Mouse (Mus musculus): ENCODE data around the gene Dapk1. TPM values are rescaled to one million over a fixed set of nuclear protein-coding genes. Genes with fewer than 3 reads are reported as not detected.

The Dapk1 gene
- polyA plus RNA-seq, 1 experiment from 2014 or later, result 42.0 TPM

DNA sequence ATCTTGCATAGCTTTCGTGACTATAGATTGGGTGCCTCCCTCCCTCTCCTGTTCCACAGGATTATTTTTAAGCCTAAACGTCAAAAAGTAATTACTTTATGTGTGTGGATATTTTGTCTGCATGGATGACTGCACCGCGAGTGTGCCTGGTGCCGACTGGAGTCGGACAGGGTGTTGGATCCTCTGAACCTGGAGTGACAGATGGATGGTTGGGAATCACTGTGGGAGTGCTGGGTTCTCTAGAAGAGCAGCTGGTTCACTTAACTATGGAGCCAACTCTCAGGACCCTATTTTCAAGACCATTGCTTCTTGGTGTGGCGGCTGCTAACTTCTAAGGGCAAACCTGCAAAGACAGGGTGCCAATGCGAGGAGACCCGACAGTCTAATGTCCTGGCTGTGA is 133.6 kb downstream of the Dapk1 start:
- Histone ChIP-seq H3K9me3 (replicated peaks) (no peaks in the 10 kb centered on the region), H3K9ac (no peak overlapping the region), H3K4me1 (peaks cover 10% of the 10 kb centered on the region), H3K27ac (no peak overlapping the region), H3K36me3 (peaks cover 47% of the 10 kb centered on the region), H3K27me3 (no peaks in the 10 kb centered on the region), H3K4me3 (no peak overlapping the region), H3K4me2 (replicated peaks) (no peak overlapping the region)
- WGBS, result 90% methylated on average over 9 of the region's 9 CpGs
- ATAC-seq (ENCODE audit: low FRiP score), result no peak

DNA sequence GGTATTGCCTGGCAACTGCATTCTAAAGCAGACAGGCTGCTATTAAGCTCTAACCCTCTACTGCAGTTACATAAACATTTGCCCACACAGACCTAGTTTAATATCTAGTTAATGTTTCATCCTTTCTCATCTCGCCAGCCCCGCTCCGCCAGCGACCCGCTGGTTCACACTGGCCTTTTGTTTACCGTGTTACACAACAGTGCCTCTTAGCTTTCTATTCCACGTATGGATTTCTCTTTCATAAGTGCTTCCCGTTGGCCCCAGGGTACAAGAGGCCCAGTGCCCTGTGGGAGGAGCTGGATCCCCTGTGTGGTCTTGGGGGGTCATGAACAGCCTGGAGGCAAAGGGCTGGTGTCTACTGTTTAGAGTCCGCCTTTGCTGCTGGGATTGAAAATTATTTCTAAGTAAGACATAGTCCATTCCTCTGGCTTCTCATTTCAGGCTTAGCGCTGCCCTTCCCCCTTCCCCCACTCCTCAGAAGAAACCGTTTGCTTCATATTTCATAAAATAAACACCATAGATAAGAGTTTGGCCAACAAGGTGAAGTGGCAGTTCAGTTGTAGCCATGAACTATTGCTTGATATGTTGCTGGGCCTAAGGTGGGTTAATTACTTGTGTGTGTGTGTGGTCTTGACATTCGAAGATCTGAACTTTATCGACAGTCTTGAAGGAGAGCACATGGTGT is 134.8 kb downstream of the Dapk1 start:
- WGBS, result 66% methylated on average over 13 of the region's 13 CpGs
- H3K27ac ChIP-seq, result no peak overlapping the region

DNA sequence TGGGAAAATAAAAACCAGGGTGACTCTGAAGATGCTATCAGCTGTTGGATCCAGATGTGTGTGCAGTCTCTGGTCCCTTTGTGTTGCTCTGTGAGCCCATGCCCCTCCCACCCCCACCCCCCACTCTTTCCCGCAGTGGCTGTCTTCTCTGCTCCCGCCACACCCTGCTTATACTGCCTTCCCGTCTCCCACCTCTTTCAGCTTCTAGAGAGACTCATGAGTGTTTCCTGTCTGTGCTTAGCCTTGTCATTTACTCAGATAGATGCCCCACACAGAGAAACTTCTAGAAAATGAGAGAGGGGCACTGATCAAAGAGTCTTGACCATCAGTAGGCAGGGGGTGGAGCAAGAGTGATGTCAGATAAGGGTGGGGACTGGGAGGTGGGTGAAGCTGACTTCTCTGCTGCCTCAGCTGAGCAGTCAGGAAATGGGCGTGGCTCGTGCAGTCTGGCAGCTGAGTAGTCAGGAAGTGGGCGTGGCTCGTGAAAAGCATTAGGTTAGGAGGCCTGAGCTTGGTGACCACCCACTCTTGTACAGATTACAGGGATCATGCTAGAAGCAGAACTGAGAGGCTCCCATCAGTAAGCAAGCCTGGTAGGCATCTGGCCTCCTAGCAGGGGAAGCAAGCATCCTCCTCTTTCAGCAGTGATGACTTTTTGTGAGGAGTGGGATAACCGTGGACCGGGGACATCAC is 136.0 kb downstream of the Dapk1 start:
- H3K27me3 ChIP-seq, result no peaks in the 10 kb centered on the region
- H3K4me2 ChIP-seq (replicated peaks), result peak overlapping the region; percentile 31
- H3K9me3 ChIP-seq (replicated peaks), result no peaks in the 10 kb centered on the region
- peak; percentile 64 for ATAC-seq (ENCODE audit: low FRiP score)
- H3K4me1 ChIP-seq, result peaks cover 10% of the 10 kb centered on the region
- H3K4me3 ChIP-seq, result no peak overlapping the region
- peaks cover 46% of the 10 kb centered on the region for H3K36me3 ChIP-seq
- WGBS, result 19% methylated on average over 9 of the region's 9 CpGs
- H3K27ac ChIP-seq, result no peak overlapping the region
- H3K9ac ChIP-seq, result no peak overlapping the region

More for the DNA sequence above, 134.8 kb downstream of the Dapk1 start:
- Histone ChIP-seq H3K27me3 (no peaks in the 10 kb centered on the region), H3K4me1 (peaks cover 10% of the 10 kb centered on the region), H3K9me3 (replicated peaks) (no peaks in the 10 kb centered on the region), H3K9ac (no peak overlapping the region), H3K4me3 (no peak overlapping the region), H3K36me3 (peaks cover 43% of the 10 kb centered on the region), H3K4me2 (replicated peaks) (no peak overlapping the region)
- no peak for ATAC-seq (ENCODE audit: low FRiP score)

DNA sequence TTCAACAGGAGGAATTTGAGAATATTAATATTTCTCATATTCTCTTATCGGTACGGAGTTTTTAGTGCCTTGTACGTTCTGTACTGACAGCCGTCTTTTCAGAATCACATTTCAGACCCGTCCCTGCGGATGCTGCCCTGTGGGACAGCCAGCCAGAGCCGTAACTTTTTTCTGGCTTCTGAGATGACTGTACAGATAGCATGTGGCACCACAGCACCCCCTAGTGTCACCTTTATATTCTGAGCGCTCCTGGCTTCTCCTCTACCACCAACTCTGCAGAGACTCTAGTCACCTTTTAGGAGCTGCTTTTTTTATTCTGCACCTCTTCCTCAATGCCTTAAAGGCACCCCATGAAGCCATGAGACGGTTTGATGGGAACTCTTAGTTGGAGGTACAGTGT is 136.7 kb downstream of the Dapk1 start:
- no peaks in the 10 kb centered on the region for H3K9me3 ChIP-seq (replicated peaks)
- no peak overlapping the region for H3K27ac ChIP-seq
- H3K27me3 ChIP-seq, result no peaks in the 10 kb centered on the region
- H3K4me3 ChIP-seq, result no peak overlapping the region
- H3K36me3 ChIP-seq, result peaks cover 45% of the 10 kb centered on the region
- WGBS, result 18% methylated on average over 9 of the region's 9 CpGs
- H3K4me2 ChIP-seq (replicated peaks), result peak overlapping the region; percentile 31
- peaks cover 10% of the 10 kb centered on the region for H3K4me1 ChIP-seq
- ATAC-seq (ENCODE audit: low FRiP score), result peak; percentile 42
- H3K9ac ChIP-seq, result no peak overlapping the region

- Histone ChIP-seq H3K36me3 (peaks cover 29% of the 10 kb centered on the region), H3K4me1 (peaks cover 10% of the 10 kb centered on the region)
- WGBS, result 83% methylated on average over 6 of the region's 6 CpGs
These were observed 138.5 kb downstream of the Dapk1 start for GRCm38 (mm10) chr13:60740248-60740647.

GRCm38 (mm10) chr13:60742611-60743010 is 140.9 kb downstream of the Dapk1 start:
- Histone ChIP-seq H3K4me2 (replicated peaks) (no peak overlapping the region), H3K9ac (no peak overlapping the region), H3K27ac (no peak overlapping the region), H3K9me3 (replicated peaks) (no peaks in the 10 kb centered on the region), H3K4me1 (peaks cover 8% of the 10 kb centered on the region), H3K4me3 (no peak overlapping the region), H3K27me3 (no peaks in the 10 kb centered on the region), H3K36me3 (peaks cover 24% of the 10 kb centered on the region)
- WGBS, result 91% methylated on average over 3 of the region's 3 CpGs
- ATAC-seq (ENCODE audit: low FRiP score), result no peak

More at GRCm38 (mm10) chr13:60740248-60740647, 138.5 kb downstream of the Dapk1 start:
- Histone ChIP-seq H3K27me3 (no peaks in the 10 kb centered on the region), H3K4me3 (no peak overlapping the region), H3K9ac (no peak overlapping the region), H3K27ac (no peak overlapping the region), H3K4me2 (replicated peaks) (no peak overlapping the region), H3K9me3 (replicated peaks) (no peaks in the 10 kb centered on the region)
- ATAC-seq (ENCODE audit: low FRiP score), result no peak

GRCm38 (mm10) chr13:60743381-60744077 is 141.8 kb downstream of the Dapk1 start:
- peaks cover 34% of the 10 kb centered on the region for H3K36me3 ChIP-seq
- WGBS, result 80% methylated on average over 13 of the region's 13 CpGs
- no peak overlapping the region for H3K4me2 ChIP-seq (replicated peaks)
- H3K9ac ChIP-seq, result no peak overlapping the region
- H3K4me1 ChIP-seq, result no peaks in the 10 kb centered on the region
- peak; percentile 14 for ATAC-seq (ENCODE audit: low FRiP score)
- no peak overlapping the region; the same call in 1 of the 2 replicates for H3K27ac ChIP-seq
- H3K9me3 ChIP-seq (replicated peaks), result no peaks in the 10 kb centered on the region
- H3K27me3 ChIP-seq, result no peaks in the 10 kb centered on the region
- H3K4me3 ChIP-seq, result no peak overlapping the region

- no peaks in the 10 kb centered on the region for H3K9me3 ChIP-seq (replicated peaks)
- ATAC-seq (ENCODE audit: low FRiP score), result peak; percentile 62
- H3K27me3 ChIP-seq, result no peaks in the 10 kb centered on the region
- peaks cover 39% of the 10 kb centered on the region for H3K36me3 ChIP-seq
- no peak overlapping the region for H3K27ac ChIP-seq
- H3K4me3 ChIP-seq, result no peak overlapping the region
- 37% methylated on average over 7 of the region's 7 CpGs for WGBS
- no peaks in the 10 kb centered on the region for H3K4me1 ChIP-seq
- H3K9ac ChIP-seq, result no peak overlapping the region
- H3K4me2 ChIP-seq (replicated peaks), result no peak overlapping the region
These were observed 142.3 kb downstream of the Dapk1 start for GRCm38 (mm10) chr13:60744078-60744460.

DNA sequence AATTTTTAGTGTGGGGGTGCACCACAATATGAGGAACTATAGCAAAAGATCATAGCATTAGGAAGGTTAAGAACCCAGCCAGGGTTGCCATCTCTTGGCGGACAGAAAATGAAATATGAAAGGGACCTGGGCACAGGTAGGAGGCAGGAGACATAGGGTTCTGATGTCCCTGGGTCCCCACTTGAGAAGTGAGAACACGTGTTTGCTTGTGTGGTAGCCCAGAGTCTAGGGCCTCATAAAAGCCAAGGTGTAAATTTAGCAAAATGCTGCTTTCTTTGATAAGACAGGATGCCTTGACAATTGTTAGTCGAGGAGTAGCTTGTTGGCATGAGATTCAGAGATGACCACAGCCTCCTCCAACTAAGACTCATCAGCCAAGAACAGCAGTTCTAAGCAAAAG is 143.0 kb downstream of the Dapk1 start:
- Histone ChIP-seq H3K36me3 (peaks cover 43% of the 10 kb centered on the region), H3K4me2 (replicated peaks) (no peak overlapping the region), H3K4me3 (no peak overlapping the region), H3K4me1 (no peaks in the 10 kb centered on the region), H3K27me3 (no peaks in the 10 kb centered on the region), H3K9ac (no peak overlapping the region), H3K9me3 (replicated peaks) (no peaks in the 10 kb centered on the region), H3K27ac (no peak overlapping the region)
- 89% methylated on average over 3 of the region's 3 CpGs for WGBS
- no peak for ATAC-seq (ENCODE audit: low FRiP score)

DNA sequence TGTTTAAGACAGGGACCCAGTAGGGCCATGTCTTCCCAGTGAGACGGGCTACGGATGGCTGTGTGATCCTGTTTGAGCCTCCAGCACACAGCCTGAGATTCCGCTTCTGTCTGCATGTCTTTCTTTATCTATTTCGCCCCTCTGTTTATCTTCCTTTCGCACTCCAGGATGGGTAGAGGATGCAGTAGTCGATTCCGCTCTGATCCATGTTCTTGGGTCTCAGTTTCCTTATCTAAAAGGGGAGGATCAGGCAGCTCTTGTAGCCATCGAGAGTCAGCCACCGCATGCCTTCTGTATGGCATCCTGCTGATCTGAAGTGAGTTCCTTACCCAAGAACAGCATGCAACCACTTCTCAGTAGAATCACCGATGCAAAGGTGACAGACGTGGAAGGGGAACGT is 143.6 kb downstream of the Dapk1 start:
- H3K9ac ChIP-seq, result no peak overlapping the region
- H3K27me3 ChIP-seq, result no peaks in the 10 kb centered on the region
- 88% methylated on average over 12 of the region's 12 CpGs for WGBS
- peaks cover 43% of the 10 kb centered on the region for H3K36me3 ChIP-seq
- H3K4me2 ChIP-seq (replicated peaks), result no peak overlapping the region
- H3K9me3 ChIP-seq (replicated peaks), result no peaks in the 10 kb centered on the region
- no peak overlapping the region for H3K4me3 ChIP-seq
- H3K27ac ChIP-seq, result no peak overlapping the region
- ATAC-seq (ENCODE audit: low FRiP score), result no peak
- H3K4me1 ChIP-seq, result no peaks in the 10 kb centered on the region

DNA sequence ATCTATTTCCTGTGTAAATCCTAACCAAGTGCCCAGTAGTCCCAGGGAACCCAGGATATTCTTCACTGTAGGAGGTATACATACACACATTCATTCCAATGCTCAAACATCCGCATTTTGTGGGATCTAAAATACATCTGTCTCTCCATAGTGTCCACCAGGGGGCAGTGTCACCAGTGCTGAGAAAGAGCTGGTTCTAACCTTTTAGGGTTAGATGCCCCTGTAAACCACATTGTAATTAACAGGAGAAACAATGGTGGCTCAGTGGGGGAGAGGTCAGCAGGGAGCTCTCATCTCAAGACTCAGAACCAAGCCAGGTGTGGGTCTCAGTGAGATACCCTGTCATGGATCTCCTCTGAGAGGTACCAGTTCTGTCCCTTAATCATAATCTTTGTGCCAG is 144.5 kb downstream of the Dapk1 start:
- no peaks in the 10 kb centered on the region for H3K9me3 ChIP-seq (replicated peaks)
- H3K4me1 ChIP-seq, result no peaks in the 10 kb centered on the region
- 47% methylated on average over 1 of the region's 1 CpGs for WGBS
- H3K36me3 ChIP-seq, result peaks cover 49% of the 10 kb centered on the region
- ATAC-seq (ENCODE audit: low FRiP score), result no peak
- H3K27me3 ChIP-seq, result no peaks in the 10 kb centered on the region
- H3K9ac ChIP-seq, result no peak overlapping the region
- no peak overlapping the region for H3K27ac ChIP-seq
- no peak overlapping the region for H3K4me3 ChIP-seq
- no peak overlapping the region for H3K4me2 ChIP-seq (replicated peaks)

DNA sequence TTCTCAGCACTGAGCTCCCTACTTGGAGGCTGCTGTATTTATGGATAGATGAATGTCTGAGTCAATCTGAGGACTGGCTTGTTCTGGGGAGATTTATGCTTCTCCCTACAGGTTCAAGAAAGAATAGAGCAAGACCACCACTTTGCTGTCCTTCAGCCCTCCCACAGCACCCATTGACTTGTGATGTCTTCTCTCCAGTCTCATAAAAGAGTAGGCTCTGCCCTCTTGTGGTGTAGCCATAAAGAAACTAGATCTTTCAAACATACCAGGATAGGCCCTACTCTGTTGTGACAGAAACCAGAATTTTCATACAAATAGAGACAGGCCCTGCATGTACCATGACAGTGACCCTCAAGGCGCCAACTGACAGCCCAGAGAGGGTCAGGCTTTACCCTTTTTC is 145.5 kb downstream of the Dapk1 start:
- peaks cover 49% of the 10 kb centered on the region for H3K36me3 ChIP-seq
- no peaks in the 10 kb centered on the region for H3K4me1 ChIP-seq
- H3K9ac ChIP-seq, result no peak overlapping the region
- H3K27ac ChIP-seq, result no peak overlapping the region
- H3K4me3 ChIP-seq, result no peak overlapping the region
- ATAC-seq (ENCODE audit: low FRiP score), result no peak
- no peaks in the 10 kb centered on the region for H3K27me3 ChIP-seq
- no peak overlapping the region for H3K4me2 ChIP-seq (replicated peaks)
- WGBS, result 94% methylated on average over 1 of the region's 1 CpGs
- no peaks in the 10 kb centered on the region for H3K9me3 ChIP-seq (replicated peaks)

Data from hindbrain, embryonic 12.5 days (tissue).